Mouse (Mus musculus) midbrain, embryonic 14.5 days (tissue): Measurements from ENCODE around the gene Pgm2l1. TPM values are rescaled to one million over a fixed set of nuclear protein-coding genes. Genes with fewer than 3 reads are reported as not detected.

Source experiments
- ATAC-seq: fragments of 200-750 bp; cut with Nextera tagmentation; 2 replicates; pipeline ENCODE4 v1.8.0; 2017; ENCODE audit warnings: moderate number of reproducible peaks, moderate library complexity; ENCODE audit not compliant: low FRiP score, low TSS enrichment
- DNase-seq: peaks from one replicate; pipeline ENCODE4 v3.0.0-alpha.2; 2015
- H3K27ac ChIP-seq: fragments of 300-500 bp; sonication (generic); replicated peaks from 2 replicates; pipeline ENCODE4 v1.5.1; 2014; ENCODE audit warnings: mild to moderate bottlenecking, low read depth, low read length, moderate library complexity
- H3K27me3 ChIP-seq: fragments of 300-500 bp; sonication (generic); 2 replicates; pipeline ENCODE4 v1.6.1; 2014; ENCODE audit warnings: low read length, control low read depth, mixed read lengths; ENCODE audit not compliant: control insufficient read depth, insufficient read depth
- H3K36me3 ChIP-seq: fragments of 300-500 bp; sonication (generic); 2 replicates; pipeline ENCODE4 v1.6.1; 2014; ENCODE audit warnings: low read length, control low read depth; ENCODE audit not compliant: control insufficient read depth, insufficient read depth
- H3K4me1 ChIP-seq: fragments of 300-500 bp; sonication (generic); 2 replicates; pipeline ENCODE4 v1.6.1; 2014; ENCODE audit warnings: mild to moderate bottlenecking, antibody characterized with exemption, low read length, control low read depth; ENCODE audit not compliant: control insufficient read depth, insufficient read depth
- H3K4me2 ChIP-seq: fragments of 300-500 bp; sonication (generic); 2 replicates; pipeline ENCODE4 v1.6.1; 2014; ENCODE audit warnings: mild to moderate bottlenecking, low read length, moderate library complexity
- H3K4me3 ChIP-seq: fragments of 300-500 bp; sonication (generic); replicated peaks from 2 replicates; pipeline ENCODE4 v1.5.1; 2014; ENCODE audit warnings: low read depth, low read length
- H3K9ac ChIP-seq: fragments of 300-500 bp; sonication (generic); replicated peaks from 2 replicates; pipeline ENCODE4 v1.6.1; 2014; ENCODE audit warnings: mild to moderate bottlenecking, low read length, moderate library complexity
- H3K9me3 ChIP-seq: fragments of 300-500 bp; sonication (generic); 2 replicates; pipeline ENCODE4 v1.6.1; 2016; ENCODE audit warnings: low read length, control low read depth, mixed read lengths; ENCODE audit not compliant: control insufficient read depth
- WGBS: fragments of 180-500 bp; shearing (Covaris S2); extraction: QIAGEN DNeasy Blood & Tissue Kit; methylation state at CpG from one replicate; pipeline ENCODE4 v1.1.7; 2014; 5-methylcytosine and 5-hydroxymethylcytosine counted together
- polyA plus RNA-seq: library from polyadenylated mRNA; unstranded; fragments of >200 nt; fragmentation: Nextera tagmentation; extraction: Ambion mirVana; gene quantifications from 2 replicates; pipeline ENCODE4 v1.2.1, GENCODE M21; 2014

The Pgm2l1 gene
- polyA plus RNA-seq, 1 experiment from 2014 or later: 30.3 TPM

DNA sequence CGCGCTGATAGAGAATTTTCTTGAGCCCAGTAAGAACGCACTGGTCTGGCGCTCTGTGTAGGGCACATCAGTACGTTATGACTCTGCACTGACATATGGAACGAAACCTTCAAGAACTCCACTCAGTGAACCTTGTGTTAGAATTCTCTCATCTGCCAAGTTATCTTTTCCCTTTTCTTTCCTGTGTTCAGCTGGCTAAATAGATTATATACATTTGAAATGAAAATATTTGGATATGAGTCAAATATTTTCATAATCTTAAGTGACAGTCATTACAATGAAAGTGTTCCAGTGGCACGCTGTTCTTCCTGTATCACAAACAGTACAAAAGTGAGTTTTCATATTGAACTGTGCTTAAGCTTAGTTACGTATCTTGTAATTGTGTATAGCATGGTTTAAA is 45.2 kb downstream of the Pgm2l1 start:
- H3K36me3 ChIP-seq: peaks cover 40% of the 10 kb centered on the region
- DNase-seq: no peak
- no peak overlapping the region for H3K27ac ChIP-seq
- 95% methylated on average over 8 of the region's 8 CpGs for WGBS
- H3K4me3 ChIP-seq: no peak overlapping the region
- ATAC-seq: no peak
- no peak overlapping the region for H3K9ac ChIP-seq
- H3K4me1 ChIP-seq: no peaks in the 10 kb centered on the region
- H3K27me3 ChIP-seq: no peaks in the 10 kb centered on the region
- no peaks in the 10 kb centered on the region for H3K9me3 ChIP-seq
- H3K4me2 ChIP-seq: no peak overlapping the region

DNA sequence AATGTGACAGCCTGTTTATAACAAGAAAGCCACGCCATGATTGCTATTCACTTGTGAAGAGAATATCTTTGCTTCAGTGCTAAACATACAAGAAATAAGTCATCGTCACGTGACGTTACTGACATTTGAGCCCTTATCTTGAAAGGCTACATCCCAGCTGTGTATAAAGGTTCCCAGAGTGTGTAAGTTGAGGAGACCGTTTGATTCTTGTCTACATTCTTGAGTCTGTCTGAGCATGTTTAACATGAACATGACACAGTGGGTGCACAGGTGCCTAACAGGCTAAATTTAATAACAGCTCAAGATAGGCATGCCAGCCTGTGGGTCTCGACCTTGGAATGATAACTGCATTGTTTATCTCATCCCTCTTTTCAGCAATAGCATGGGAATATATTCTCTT is 47.3 kb downstream of the Pgm2l1 start:
- no peak overlapping the region for H3K27ac ChIP-seq
- H3K4me3 ChIP-seq: no peak overlapping the region
- H3K4me2 ChIP-seq: no peak overlapping the region
- no peak overlapping the region for H3K9ac ChIP-seq
- H3K9me3 ChIP-seq: no peaks in the 10 kb centered on the region
- no peaks in the 10 kb centered on the region for H3K27me3 ChIP-seq
- no peak for ATAC-seq
- no peaks in the 10 kb centered on the region for H3K4me1 ChIP-seq
- WGBS: 86% methylated on average over 6 of the region's 6 CpGs
- DNase-seq: no peak
- H3K36me3 ChIP-seq: peaks cover 27% of the 10 kb centered on the region

DNA sequence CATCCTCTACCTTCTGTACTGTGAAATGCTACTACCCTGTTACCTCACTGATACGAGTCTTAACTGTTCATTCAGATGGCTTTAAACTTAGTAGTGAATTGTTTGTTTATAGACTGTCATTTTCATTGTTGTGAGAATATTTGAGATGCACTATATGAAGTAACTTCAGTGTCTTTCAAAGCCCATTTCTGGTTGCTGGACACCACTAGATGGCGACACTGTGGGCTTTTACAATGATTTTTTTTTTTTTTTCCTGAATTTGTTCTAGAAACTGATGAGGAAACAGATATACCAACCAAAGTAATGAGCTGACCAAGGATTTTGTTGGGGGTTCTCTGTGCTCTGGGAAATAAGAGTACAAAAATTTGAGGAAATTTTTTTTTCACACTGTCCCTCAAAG is 49.2 kb downstream of the Pgm2l1 start:
- Histone ChIP-seq H3K4me2 (no peak overlapping the region), H3K36me3 (peaks cover 22% of the 10 kb centered on the region), H3K27ac (no peak overlapping the region), H3K4me3 (no peak overlapping the region), H3K4me1 (no peaks in the 10 kb centered on the region), H3K9me3 (no peaks in the 10 kb centered on the region), H3K27me3 (no peaks in the 10 kb centered on the region), H3K9ac (no peak overlapping the region)
- ATAC-seq (no peak), DNase-seq (peak; percentile 69)
- 42% methylated on average over 2 of the region's 2 CpGs for WGBS

DNA sequence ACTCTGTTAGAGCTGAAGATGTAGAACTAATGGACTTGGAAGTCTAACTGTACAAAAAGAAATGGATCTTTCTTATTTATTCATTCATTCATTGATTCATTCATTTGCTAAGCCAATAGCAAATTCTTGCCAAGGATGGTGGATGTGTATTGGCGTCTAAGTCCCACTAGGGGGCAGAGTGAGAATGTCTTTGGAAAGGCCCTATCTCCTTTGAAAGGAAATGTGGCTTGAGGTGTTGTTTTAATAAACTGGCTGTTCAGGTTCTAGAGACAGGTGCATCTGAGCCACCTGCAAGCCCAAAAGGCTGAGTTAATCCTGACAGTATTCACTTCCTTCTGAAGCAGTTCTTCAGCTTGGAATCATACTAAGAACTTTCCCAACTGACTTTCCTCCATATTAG is 52.6 kb downstream of the Pgm2l1 start:
- 0 out of 2 replicates have a peak, but pooled peaks cover under 1% of the 10 kb centered on the region for H3K36me3 ChIP-seq
- WGBS: 0% methylated on average over 1 of the region's 1 CpGs
- H3K9me3 ChIP-seq: no peaks in the 10 kb centered on the region
- no peak overlapping the region for H3K4me3 ChIP-seq
- DNase-seq (peak; percentile 91), ATAC-seq (no peak)
- H3K4me2 ChIP-seq: no peak overlapping the region
- H3K27ac ChIP-seq: no peak overlapping the region
- no peak overlapping the region for H3K9ac ChIP-seq
- H3K27me3 ChIP-seq: no peaks in the 10 kb centered on the region
- H3K4me1 ChIP-seq: 0 out of 2 replicates have a peak, but pooled peaks cover 4% of the 10 kb centered on the region

DNA sequence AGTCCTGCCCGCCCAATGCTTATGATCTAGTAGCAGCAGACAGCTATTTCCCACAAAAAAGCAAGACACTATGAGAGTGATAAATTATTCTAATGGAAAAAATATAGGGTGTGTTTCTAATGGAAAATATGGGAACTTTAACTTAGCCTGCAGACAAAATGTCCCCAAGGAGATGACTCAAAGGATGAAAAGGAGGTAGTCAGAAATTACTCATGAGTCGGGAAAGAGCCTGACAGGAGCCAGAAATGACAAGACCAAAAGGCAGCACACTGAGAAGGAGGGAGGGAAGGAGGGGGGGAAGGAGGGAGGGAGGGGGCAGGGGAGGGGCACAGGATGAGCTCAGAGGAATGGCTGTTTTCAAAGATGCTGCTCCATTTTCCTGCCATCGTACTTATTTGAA is 54.4 kb downstream of the Pgm2l1 start:
- 52% methylated on average over 3 of the region's 3 CpGs for WGBS
- H3K4me2 ChIP-seq: no peak overlapping the region
- peaks cover 5% of the 10 kb centered on the region; the same call in 1 of the 2 replicates for H3K27me3 ChIP-seq
- no peaks in the 10 kb centered on the region for H3K36me3 ChIP-seq
- DNase-seq (peak; percentile 37), ATAC-seq (no peak)
- H3K9me3 ChIP-seq: no peaks in the 10 kb centered on the region
- H3K27ac ChIP-seq: no peak overlapping the region
- no peak overlapping the region for H3K9ac ChIP-seq
- H3K4me3 ChIP-seq: no peak overlapping the region
- H3K4me1 ChIP-seq: 0 out of 2 replicates have a peak, but pooled peaks cover 8% of the 10 kb centered on the region

DNA sequence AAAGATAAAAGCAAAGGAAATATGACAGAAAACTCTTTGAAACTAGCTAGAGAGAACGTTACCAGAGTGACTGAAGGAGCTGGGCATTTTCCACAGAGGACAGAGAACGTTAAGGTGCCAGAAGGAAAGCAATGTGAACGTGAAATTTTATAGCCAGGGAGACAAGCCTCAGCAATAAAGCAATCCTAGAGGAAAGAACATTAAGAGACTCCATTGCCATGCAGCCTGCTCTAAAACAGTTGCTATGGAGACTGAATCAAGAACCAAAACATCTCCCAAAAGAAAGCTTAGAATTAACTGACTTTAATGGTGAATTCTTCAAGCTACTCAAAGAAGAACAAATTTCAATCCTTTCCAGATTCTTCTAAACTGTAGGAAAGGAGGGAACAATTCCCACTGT is 56.1 kb downstream of the Pgm2l1 start:
- Histone ChIP-seq H3K27me3 (peaks cover 5% of the 10 kb centered on the region; the same call in 1 of the 2 replicates), H3K4me2 (no peak overlapping the region), H3K9ac (no peak overlapping the region), H3K36me3 (no peaks in the 10 kb centered on the region), H3K9me3 (no peaks in the 10 kb centered on the region), H3K27ac (no peak overlapping the region), H3K4me1 (0 out of 2 replicates have a peak, but pooled peaks cover 8% of the 10 kb centered on the region), H3K4me3 (no peak overlapping the region)
- ATAC-seq (no peak), DNase-seq (peak; percentile 21)
- 4% methylated on average over 3 of the region's 3 CpGs for WGBS

DNA sequence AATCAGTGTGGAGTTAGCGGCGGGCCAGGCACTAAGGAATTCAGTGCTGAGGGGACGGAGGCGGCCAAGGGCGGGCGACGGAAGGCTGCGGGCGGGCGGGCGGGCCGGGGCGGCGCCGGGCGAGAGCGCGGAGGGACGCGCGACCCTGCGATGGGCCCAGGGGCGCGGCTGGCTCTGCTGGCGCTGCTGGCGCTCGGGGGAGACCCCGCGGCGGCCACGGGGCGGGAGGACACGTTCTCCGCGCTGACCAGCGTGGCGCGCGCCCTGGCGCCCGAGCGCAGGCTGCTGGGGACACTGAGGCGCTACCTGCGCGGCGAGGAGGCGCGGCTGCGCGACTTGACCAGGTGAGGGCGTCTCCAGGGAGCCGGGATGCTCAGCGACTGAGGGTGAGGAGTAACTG is 58.2 kb downstream of the Pgm2l1 start, which contains the start of gene P4ha3:
P4ha3 (plus strand) TSS at position 138 of the 400 bp plus-strand sequence.
- H3K4me2 ChIP-seq: peak within 1 kb of the TSS; percentile 87
- H3K9me3 ChIP-seq: no peaks in the 10 kb centered on the region
- 0 out of 2 replicates have a peak, but pooled peaks cover 8% of the 10 kb centered on the region for H3K4me1 ChIP-seq
- peak; percentile 68 for DNase-seq
- peak within 1 kb of the TSS; percentile 66 for H3K9ac ChIP-seq
- no peak for ATAC-seq
- H3K4me3 ChIP-seq: peak within 1 kb of the TSS; percentile 49
- WGBS: under 1% methylated on average over 50 of the region's 53 CpGs
- 0 out of 2 replicates have a peak within 1 kb of the TSS, but pooled peaks have one; percentile 9 for H3K27ac ChIP-seq
- peaks cover 5% of the 10 kb centered on the region; the same call in 1 of the 2 replicates for H3K27me3 ChIP-seq
- H3K36me3 ChIP-seq: no peaks in the 10 kb centered on the region

DNA sequence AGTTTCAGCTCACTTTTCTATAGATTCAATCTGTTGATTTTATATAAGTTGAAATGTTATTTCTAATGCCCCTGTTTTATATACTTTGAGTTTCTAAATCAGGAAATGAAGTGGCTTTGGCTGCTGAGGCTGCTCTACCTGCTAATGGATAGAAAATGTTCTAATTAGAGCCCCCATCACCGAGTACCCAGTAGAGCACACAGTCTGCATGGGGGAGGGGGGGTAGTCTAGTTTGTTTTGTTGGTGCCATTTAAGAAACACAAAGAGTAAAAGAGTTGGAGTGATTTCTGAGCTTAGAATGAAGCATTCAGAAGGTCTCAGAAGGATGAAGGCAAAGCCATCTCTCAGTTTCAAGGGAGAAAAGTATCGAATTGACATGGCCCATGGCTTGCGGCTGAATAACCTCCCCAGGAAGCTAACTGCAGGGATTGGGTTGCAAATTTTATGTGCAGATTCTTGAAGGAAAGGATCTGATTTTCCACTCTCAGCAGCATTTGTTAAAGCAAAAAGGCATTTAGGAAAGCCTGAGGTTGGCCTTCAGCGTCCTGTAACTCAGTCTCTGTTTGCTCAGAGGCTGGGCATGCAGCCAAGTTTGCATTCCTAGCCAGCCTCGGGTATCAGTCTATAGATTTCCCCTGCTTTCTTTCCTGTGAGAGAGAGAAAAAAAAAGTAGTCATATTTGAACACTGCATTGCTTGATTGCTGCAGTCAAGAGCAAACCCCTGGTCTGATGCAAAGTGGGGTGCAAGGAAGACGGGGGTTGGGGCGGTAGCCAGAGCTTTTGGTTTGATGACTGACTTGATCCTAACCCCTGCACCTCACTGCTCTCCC is 60.8 kb downstream of the Pgm2l1 start:
- peak; percentile 84 for DNase-seq
- Histone ChIP-seq H3K4me2 (peak overlapping the region; percentile 4), H3K4me1 (0 out of 2 replicates have a peak, but pooled peaks cover 4% of the 10 kb centered on the region), H3K9me3 (no peaks in the 10 kb centered on the region), H3K9ac (no peak overlapping the region), H3K36me3 (no peaks in the 10 kb centered on the region), H3K27me3 (peaks cover 5% of the 10 kb centered on the region; the same call in 1 of the 2 replicates), H3K4me3 (no peak overlapping the region), H3K27ac (peak overlapping the region; percentile 74)
- ATAC-seq: peak; percentile 40; the same call in 1 of the 2 replicates
- 21% methylated on average over 7 of the region's 7 CpGs for WGBS
